Mouse (Mus musculus): Measurements from ENCODE around the gene Hmox2.

- TF ChIP-seq GATA1 (IDR thresholded peaks at IDR 0.05; ENCODE audit: borderline replicate concordance, low read length) (no peak), FLI1 (IDR thresholded peaks at IDR 0.05; ENCODE audit: low read length) (no peak)
Measured at GRCm38 (mm10) chr16:4739994-4740393, 13.8 kb downstream of the Hmox2 start.

Data from megakaryocyte, embryonic 14.5 days (primary cell).